Mouse (Mus musculus) ES-E14 (cell line): ENCODE data around the gene Baz1a. TPM values are rescaled to one million over a fixed set of nuclear protein-coding genes. Genes with fewer than 3 reads are reported as not detected.

Experiments
- DNase-seq: peaks from one replicate; pipeline ENCODE4 v3.0.0-alpha.2; 2013; ENCODE audit warnings: low read depth, low spot score
- H3K27ac ChIP-seq: 2 replicates; pipeline ENCODE4 v1.5.1; 2012; ENCODE audit warnings: low read depth, mild to moderate bottlenecking, low read length, moderate library complexity, mixed read lengths; ENCODE audit not compliant: poor library complexity, insufficient read depth, severe bottlenecking
- H3K36me3 ChIP-seq: 2 replicates; pipeline ENCODE4 v1.6.1; 2012; ENCODE audit warnings: mild to moderate bottlenecking, low read length, moderate library complexity, mixed read lengths; ENCODE audit not compliant: control insufficient read depth, poor library complexity, insufficient read depth, severe bottlenecking
- H3K4me1 ChIP-seq, 2 experiments: fragments of 150-350 bp in 1 of 2; sonication (generic) in 1 of 2; 2 replicates each; pipeline ENCODE4 v1.6.1; 2012; ENCODE audit warnings: low read length in 2 of 2, mild to moderate bottlenecking in 1 of 2, mixed read lengths in 1 of 2; ENCODE audit not compliant: control insufficient read depth in 2 of 2, insufficient read depth in 2 of 2, poor library complexity in 1 of 2
- H3K4me3 ChIP-seq, 2 experiments: fragments of 150-350 bp in 1 of 2; sonication (generic) in 1 of 2; 2 replicates each; pipeline ENCODE4 v1.5.1; 2012; ENCODE audit warnings: low read length in 2 of 2, low read depth in 1 of 2, mild to moderate bottlenecking in 1 of 2, mixed read lengths in 1 of 2; ENCODE audit not compliant: insufficient read depth in 1 of 2, poor library complexity in 1 of 2, severe bottlenecking in 1 of 2
- H3K9ac ChIP-seq: 2 replicates; pipeline ENCODE4 v1.6.1; 2012; ENCODE audit warnings: low read depth, mild to moderate bottlenecking, low read length, mixed read lengths; ENCODE audit not compliant: poor library complexity, insufficient read depth, severe bottlenecking
- H3K9me3 ChIP-seq: fragments of 150-350 bp; sonication (generic); 2 replicates; pipeline ENCODE4 v1.6.1; 2012; ENCODE audit warnings: low read depth, mild to moderate bottlenecking, low read length; ENCODE audit not compliant: control insufficient read depth, insufficient read depth
- CHD2 ChIP-seq: IDR thresholded peaks from 2 replicates; pipeline ENCODE4 v1.6.1; 2014; ENCODE audit warnings: mild to moderate bottlenecking, low read depth, low read length, inconsistent platforms
- HCFC1 ChIP-seq: IDR thresholded peaks from 2 replicates; pipeline ENCODE4 v1.6.1; 2012; ENCODE audit warnings: low read length, inconsistent platforms, borderline replicate concordance; ENCODE audit not compliant: insufficient read depth
- MAFK ChIP-seq: IDR thresholded peaks from 2 replicates; pipeline ENCODE4 v1.6.1; 2014; ENCODE audit warnings: mild to moderate bottlenecking, low read depth, low read length, inconsistent platforms; ENCODE audit not compliant: insufficient read depth
- ZC3H11A ChIP-seq: IDR thresholded peaks from 2 replicates; pipeline ENCODE4 v1.6.1; 2012; ENCODE audit warnings: low read depth, mild to moderate bottlenecking, inconsistent platforms, low read length, borderline replicate concordance
- ZNF384 ChIP-seq: IDR thresholded peaks from 2 replicates; pipeline ENCODE4 v1.6.1; 2012; ENCODE audit warnings: low read depth, low read length, inconsistent platforms
- in situ Hi-C, 2 experiments: fragments of 600-800 bp; cut with MboI; formaldehyde crosslinking; loops; one replicate each; pipeline ENCODE4 v1.15.1; 2025; ENCODE audit warnings: low sequenced_read_pairs in 2 of 2, inconsistent platforms in 1 of 2; ENCODE audit not compliant: unreplicated experiment in 2 of 2
- total RNA-seq: library from RNA; depleted of rRNA; stranded (reverse); fragments of 300-350 nt; gene quantifications from 2 replicates; pipeline ENCODE4 v1.2.3, GENCODE M21; 2012

Gene Baz1a
- total RNA-seq, 1 experiment = 22.9 TPM

DNA sequence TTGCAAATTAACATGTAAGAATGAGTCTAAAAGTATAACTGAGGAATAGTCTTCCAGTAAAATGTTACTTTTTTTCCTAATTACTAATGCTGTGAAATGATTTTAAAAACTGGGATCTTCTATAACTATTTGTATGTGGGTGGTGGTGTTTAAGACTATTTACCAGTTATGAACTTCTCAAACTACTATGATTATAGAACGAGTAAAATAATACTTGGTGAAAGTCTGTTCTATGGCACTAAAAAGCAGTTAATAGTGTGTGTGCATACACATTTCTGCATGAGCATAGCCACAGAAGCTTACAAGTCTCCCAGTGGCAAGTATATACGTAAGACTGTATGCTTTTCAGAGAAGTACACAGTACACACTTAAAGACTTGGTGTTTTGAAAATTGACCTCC, 27.0 kb downstream of the Baz1a start:
- Histone ChIP-seq H3K9ac (no peak overlapping the region), H3K27ac (no peak overlapping the region), H3K4me3 (no peak overlapping the region), H3K9me3 (no peaks in the 10 kb centered on the region), H3K4me1 (peaks cover 2 to 3% of the 10 kb centered on the region in 2 experiments; a peak in 1 of 4 replicates), H3K36me3 (no peaks in the 10 kb centered on the region)
- TF ChIP-seq HCFC1 (no peak), MAFK (no peak), CHD2 (no peak), ZNF384 (no peak)
- in situ Hi-C loops = no loop called here
- no peak for DNase-seq

DNA sequence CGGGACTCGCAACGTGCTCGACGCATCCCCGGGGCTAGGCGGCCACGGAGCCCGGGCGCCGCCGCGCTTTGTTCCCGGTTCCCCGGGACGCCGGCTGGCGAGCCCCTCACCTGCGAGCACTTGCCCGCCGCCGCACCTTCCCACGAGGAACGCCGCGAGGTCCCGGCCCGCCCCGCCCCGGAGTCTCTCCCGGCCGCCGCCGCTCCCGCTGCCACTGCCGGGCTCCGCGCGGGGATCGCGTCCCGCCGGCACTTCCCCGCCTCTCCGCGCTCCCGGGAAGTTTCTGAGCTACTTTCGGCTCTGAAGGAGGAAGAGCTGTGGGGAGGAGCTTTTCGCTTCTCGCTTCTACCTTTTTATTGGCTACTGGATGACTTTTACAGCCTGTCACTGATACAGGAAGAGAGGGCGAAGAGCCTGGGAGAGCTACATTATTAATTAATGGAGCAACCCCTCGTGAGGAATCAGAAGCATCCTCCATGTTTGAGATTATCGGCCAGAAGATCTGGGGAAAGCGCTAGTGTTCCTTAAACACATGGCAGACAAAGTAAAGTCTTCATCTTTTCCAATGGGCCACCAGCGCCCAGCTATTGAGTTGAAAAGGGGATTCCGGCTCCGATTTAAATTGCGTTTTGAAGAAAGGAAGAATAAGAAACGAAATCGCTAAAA, 28.0 kb downstream of the Baz1a start, which contains the start of gene Gm20403:
Gene Gm20403, minus strand, starts transcription at position 478 of the 666 bp plus-strand sequence.
- no peaks in the 10 kb centered on the region for H3K9me3 ChIP-seq
- DNase-seq = peak; percentile 47
- TF ChIP-seq ZNF384 (no peak), HCFC1 (no peak), MAFK (no peak), ZC3H11A (no peak), CHD2 (no peak)
- H3K9ac ChIP-seq = peak within 1 kb of the TSS; percentile 89
- no peaks in the 10 kb centered on the region for H3K36me3 ChIP-seq
- H3K4me1 ChIP-seq = peaks cover 3 to 4% of the 10 kb centered on the region in 2 experiments; a peak in 1 of 4 replicates
- in situ Hi-C loops = no loop called here
- no peak within 1 kb of the TSS; the same call in 1 of the 2 replicates for H3K27ac ChIP-seq
- H3K4me3 ChIP-seq = peak within 1 kb of the TSS; percentile 88 to 95

DNA sequence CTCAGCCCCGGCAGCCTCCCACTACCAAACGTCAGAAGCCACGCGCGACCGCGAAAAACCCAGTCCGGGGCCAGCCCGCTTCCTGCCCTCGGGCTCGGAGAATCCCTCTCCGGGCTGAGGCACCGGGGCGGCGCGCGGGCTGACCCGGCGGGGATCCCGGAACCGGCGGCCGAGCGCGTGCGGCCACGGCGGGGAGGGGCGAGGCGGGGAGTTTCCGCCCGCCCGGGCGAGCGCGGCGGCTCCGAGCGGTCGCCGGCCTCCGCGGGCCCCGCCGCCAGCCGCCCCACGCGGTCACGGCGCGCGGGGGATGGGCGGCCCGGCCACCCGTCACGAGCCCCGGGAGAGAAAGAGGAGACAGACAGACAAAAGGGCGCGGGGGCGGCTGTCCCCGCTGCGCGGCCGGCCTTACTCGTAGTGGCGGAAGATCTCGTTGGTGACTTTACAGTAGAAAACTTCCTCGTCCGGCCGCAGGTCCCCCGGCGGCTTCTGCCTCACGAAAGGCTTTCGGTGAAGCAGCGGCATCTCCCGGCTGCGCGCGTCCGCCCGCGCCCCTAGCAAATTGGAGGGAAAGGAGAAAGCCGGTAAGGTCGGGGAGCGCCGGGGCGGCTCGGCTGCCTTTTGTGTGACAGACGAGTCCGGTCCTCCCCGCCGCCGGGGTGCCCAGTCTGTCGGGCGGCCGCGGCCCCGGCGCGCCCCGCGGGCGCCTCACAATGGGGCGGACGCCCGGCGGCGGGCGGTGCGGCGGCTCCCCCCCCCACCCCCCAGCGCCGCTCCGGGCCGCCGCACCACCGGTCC, 28.7 kb downstream of the Baz1a start:
- Histone ChIP-seq H3K4me1 (peaks cover 3 to 5% of the 10 kb centered on the region in 2 experiments; a peak in 1 of 4 replicates), H3K9ac (peak overlapping the region; percentile 89), H3K36me3 (no peaks in the 10 kb centered on the region), H3K4me3 (peak overlapping the region; percentile 88 to 95), H3K9me3 (no peaks in the 10 kb centered on the region), H3K27ac (no peak overlapping the region; the same call in 1 of the 2 replicates)
- no peak for DNase-seq
- in situ Hi-C loops = no loop called here
- TF ChIP-seq MAFK = no peak
- no peak for TF ChIP-seq ZNF384
- TF ChIP-seq HCFC1 = no peak
- no peak for TF ChIP-seq CHD2
- TF ChIP-seq ZC3H11A = no peak

DNA sequence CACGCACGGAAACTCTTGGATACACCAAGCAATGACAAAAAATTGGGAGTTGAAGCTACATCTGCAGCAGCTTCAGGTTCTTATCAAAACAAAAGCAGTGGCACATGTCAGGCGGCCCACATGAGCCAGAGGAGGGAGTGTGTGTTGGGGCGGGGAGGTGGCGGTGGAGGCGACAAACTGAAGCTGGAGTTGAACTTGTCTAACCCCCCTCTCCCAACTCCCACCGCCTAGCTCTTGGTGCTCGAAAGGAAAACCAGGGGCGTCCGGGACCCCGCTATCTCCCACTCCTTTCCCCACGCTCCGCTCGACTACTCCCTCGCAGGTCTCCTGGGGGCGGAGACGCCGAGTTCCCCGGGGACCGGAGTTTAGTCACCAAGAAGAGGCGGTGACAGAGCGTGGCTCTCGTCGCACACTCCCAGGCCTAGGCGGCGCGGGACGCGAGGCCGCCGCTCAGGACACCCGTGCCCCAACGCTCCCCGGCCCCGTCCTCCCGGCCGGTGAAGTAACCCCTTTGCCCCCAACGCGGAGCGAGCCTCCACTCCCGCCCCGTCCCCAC, 29.4 kb downstream of the Baz1a start:
- Histone ChIP-seq H3K9me3 (no peaks in the 10 kb centered on the region), H3K27ac (no peak overlapping the region), H3K36me3 (0 out of 2 replicates have a peak, but pooled peaks cover 1% of the 10 kb centered on the region), H3K9ac (peak overlapping the region; percentile 89), H3K4me3 (peak overlapping the region; percentile 88 to 95), H3K4me1 (peaks cover 3 to 5% of the 10 kb centered on the region in 2 experiments; a peak in 1 of 4 replicates)
- in situ Hi-C loops = no loop called here
- DNase-seq = no peak
- no peak for TF ChIP-seq MAFK
